Mouse (Mus musculus): ENCODE data around the gene Fstl4.

DNA sequence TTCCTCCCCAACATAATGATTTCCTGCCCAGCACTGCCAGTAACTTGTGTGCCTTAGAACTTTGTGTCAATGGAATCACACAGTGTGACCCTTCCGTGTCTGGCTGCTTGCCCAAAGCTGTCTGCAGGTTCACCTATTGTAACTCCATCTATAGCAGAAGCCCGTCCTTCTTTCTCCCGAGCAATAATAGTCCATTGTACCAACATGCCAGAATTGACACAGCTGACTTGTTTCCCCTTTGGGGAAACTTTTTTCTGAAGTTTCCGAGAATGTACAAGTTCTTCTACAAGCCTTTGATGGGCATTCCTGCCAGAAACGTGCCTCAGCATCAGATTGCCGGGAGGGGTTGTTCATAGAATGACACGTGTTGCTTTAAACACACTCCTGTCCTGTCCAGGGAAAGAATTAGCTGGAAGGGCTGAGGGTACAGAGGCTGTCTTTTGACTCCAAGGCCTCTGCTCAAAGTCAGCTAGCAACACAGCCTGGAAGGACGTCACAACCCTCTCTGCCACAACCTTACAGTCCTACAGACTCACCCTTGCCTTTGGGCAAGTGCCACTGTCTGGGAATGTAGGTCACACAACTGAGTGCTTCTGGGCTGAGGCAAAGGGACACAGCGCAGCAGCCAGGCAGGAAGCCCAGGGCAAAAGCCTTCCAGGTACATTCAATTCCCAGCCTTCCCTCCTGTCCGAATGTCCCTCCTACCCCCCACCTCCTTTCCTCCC is 339.3 kb downstream of the Fstl4 start:
- TF ChIP-seq CTCF (IDR thresholded peaks at IDR 0.05; ENCODE audit: low read depth) (no peak), EP300 (IDR thresholded peaks at IDR 0.05; ENCODE audit: low read depth) (no peak)

Measured in liver, postnatal 0 days (tissue).